In the genomic region with DNA sequence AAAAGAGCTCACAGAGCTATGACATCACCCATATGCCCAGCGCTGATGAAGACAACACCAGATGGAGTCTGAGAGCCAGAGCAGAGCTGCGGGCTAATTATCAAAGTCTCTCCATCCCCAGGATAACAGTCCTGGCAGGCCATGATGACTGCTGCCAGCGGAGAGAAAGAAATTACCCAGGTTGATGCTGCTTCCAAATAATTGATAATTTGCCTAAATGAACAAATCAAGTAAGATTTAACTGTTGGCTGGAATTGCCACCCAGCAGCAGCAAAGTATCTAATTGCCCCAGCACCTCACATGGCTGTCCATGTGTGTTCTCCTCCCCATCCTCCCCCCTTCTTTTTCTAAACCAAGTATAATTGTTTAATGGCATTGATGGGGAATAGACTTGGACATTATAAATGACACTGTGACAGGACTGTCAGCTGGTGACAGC, we compare ENCODE assay signal across 13 mouse cellular contexts.
DNase-seq lines count a peak whose midpoint lies in the region; ATAC-seq and TF ChIP-seq lines count a peak whose summit lies in the region.
"Had no signal": no experiment of that assay in that cellular context is flagged by ENCODE, and none has a peak within 500 bp of the region (broad histone marks: within the 10 kb centered on the region; RNA-seq: fewer than 3 reads in every experiment).

No protein-coding gene starts in this region.

- 46% methylated on average over 3 of the region's 3 CpGs for WGBS in midbrain, embryonic 13.5 days
- WGBS in midbrain, embryonic 10.5 days, result 95% methylated on average over 3 of the region's 3 CpGs
- WGBS in heart, adult 2 months, result 49% methylated on average over 3 of the region's 3 CpGs

- no peak for TF ChIP-seq CTCF in heart, adult 2 months (IDR thresholded peaks at IDR 0.05)

- peak; percentile 20 for DNase-seq in cerebellum, adult 11-12 months
- no peak for DNase-seq in cerebellum, adult 11 months
- no peak for DNase-seq in midbrain, embryonic 10.5 days (ENCODE audit: low spot score)
- DNase-seq in layer of hippocampus, adult 8-10 months (ENCODE audit: low spot score in 2 of 2), result peak; percentile 33 to 39
- no peak for DNase-seq in right cerebral cortex, postnatal 14 days
- DNase-seq in MN1 (ENCODE audit: low spot score), result no peak
- no peak for DNase-seq in heart, adult 2 months
- DNase-seq: gastrocnemius, postnatal 25 days; kidney, adult 11 months; lung, embryonic 14.5 days had no signal

- intact Hi-C loops in heart, adult 2 months (cut with DNase I), result no loop called here

- no peaks in the 10 kb centered on the region; the same call in 1 of the 2 replicates for H3K9me3 ChIP-seq in midbrain, embryonic 13.5 days
- peaks cover 6% of the 10 kb centered on the region; the same call in 1 of the 2 replicates for H3K9me3 ChIP-seq in midbrain, embryonic 10.5 days (replicated peaks)
- H3K9me3 ChIP-seq: limb, embryonic 13.5 days had no signal

- no peak for TF ChIP-seq POLR2A in heart, adult 2 months (IDR thresholded peaks at IDR 0.05; ENCODE audit: insufficient read depth, low read depth, low read length)

- H3K4me2 ChIP-seq in midbrain, embryonic 13.5 days (replicated peaks), result no peak overlapping the region
- H3K4me2 ChIP-seq: limb, embryonic 13.5 days; lung, embryonic 14.5 days; midbrain, embryonic 12.5 days had no signal

- H3K4me1 ChIP-seq in midbrain, embryonic 13.5 days (replicated peaks), result peaks cover 12% of the 10 kb centered on the region
- no peaks in the 10 kb centered on the region for H3K4me1 ChIP-seq in midbrain, embryonic 10.5 days
- no peaks in the 10 kb centered on the region for H3K4me1 ChIP-seq in heart, adult 2 months (ENCODE audit: control insufficient read depth, insufficient read depth, low read length)
- H3K4me1 ChIP-seq: limb, embryonic 13.5 days had no signal

- H3K79me2 ChIP-seq in heart, adult 2 months (replicated peaks; ENCODE audit: control insufficient read depth, insufficient read depth, low read length), result no peaks in the 10 kb centered on the region

- TF ChIP-seq EP300 in heart, adult 2 months (IDR thresholded peaks at IDR 0.05; ENCODE audit: insufficient read depth, low read depth, low read length), result no peak

- H3K27ac ChIP-seq in midbrain, embryonic 13.5 days, result no peak overlapping the region
- H3K27ac ChIP-seq in midbrain, embryonic 10.5 days (replicated peaks), result no peak overlapping the region
- no peak overlapping the region for H3K27ac ChIP-seq in heart, adult 2 months
- H3K27ac ChIP-seq: limb, embryonic 13.5 days; midbrain, embryonic 12.5 days had no signal

- H3K9ac ChIP-seq in midbrain, embryonic 13.5 days (replicated peaks), result no peak overlapping the region
- H3K9ac ChIP-seq in heart, adult 2 months (ENCODE audit: low read depth, low read length), result no peak overlapping the region
- H3K9ac ChIP-seq: limb, embryonic 13.5 days; lung, embryonic 14.5 days; midbrain, embryonic 12.5 days had no signal

- H3K36me3 ChIP-seq in midbrain, embryonic 13.5 days, result no peaks in the 10 kb centered on the region
- no peaks in the 10 kb centered on the region for H3K36me3 ChIP-seq in midbrain, embryonic 10.5 days
- peaks cover 2% of the 10 kb centered on the region; the same call in 1 of the 2 replicates for H3K36me3 ChIP-seq in heart, adult 2 months (ENCODE audit: control insufficient read depth, insufficient read depth, low read length)
- H3K36me3 ChIP-seq: limb, embryonic 13.5 days; midbrain, embryonic 12.5 days had no signal

- H3K4me3 ChIP-seq in midbrain, embryonic 13.5 days (replicated peaks), result no peak overlapping the region
- H3K4me3 ChIP-seq in midbrain, embryonic 10.5 days, result no peak overlapping the region
- H3K4me3 ChIP-seq in heart, adult 2 months, result no peak overlapping the region
- H3K4me3 ChIP-seq: limb, embryonic 13.5 days; midbrain, embryonic 12.5 days had no signal

- 0 out of 2 replicates have a peak, but pooled peaks cover 3% of the 10 kb centered on the region for H3K27me3 ChIP-seq in midbrain, embryonic 13.5 days
- peaks cover 20% of the 10 kb centered on the region for H3K27me3 ChIP-seq in midbrain, embryonic 10.5 days (ENCODE audit: low read depth, poor library complexity, severe bottlenecking)
- H3K27me3 ChIP-seq in heart, adult 2 months (ENCODE audit: control insufficient read depth, insufficient read depth, low read length), result no peaks in the 10 kb centered on the region
- H3K27me3 ChIP-seq: limb, embryonic 13.5 days; midbrain, embryonic 12.5 days had no signal

- peak; percentile 76 for ATAC-seq in midbrain, embryonic 13.5 days

Comparison
In these comparisons a context has a peak if more than half of its experiments do, and no peak if none do; other contexts are left out.
1. DNase-seq: peak in cerebellum, adult 11-12 months (single experiment) and layer of hippocampus, adult 8-10 months (2 of 2); none in cerebellum, adult 11 months (single experiment), midbrain, embryonic 10.5 days (single experiment), right cerebral cortex, postnatal 14 days (single experiment), MN1 (single experiment) and heart, adult 2 months (0 of 2).